ENCODE assay signal across 13 mouse cellular contexts in the genomic region with DNA sequence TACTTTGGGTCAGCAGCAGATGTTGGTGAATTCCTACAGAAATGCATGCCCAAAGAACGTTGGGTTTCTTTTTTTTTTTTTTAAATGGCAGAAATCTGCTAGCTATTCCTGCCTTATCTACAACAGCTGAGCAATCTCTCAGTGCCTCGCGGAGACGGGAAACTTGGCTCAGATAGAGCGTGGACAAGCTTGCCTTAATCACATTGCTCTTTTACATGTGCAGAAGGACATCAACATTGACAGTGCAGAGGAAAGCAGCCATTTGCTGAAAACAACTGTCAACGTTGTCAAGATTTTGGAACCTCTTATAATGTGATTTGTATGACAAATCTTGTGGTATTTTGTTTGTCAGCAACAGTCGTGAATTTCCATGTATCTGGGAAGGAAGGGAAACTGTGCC. TPM values are rescaled to one million over a fixed set of nuclear protein-coding genes. Genes with fewer than 3 reads are reported as not detected.
DNase-seq lines count a peak whose midpoint lies in the region; ATAC-seq lines count a peak whose summit lies in the region.
"Had no signal": no experiment of that assay in that cellular context is flagged by ENCODE, and none has a peak within 500 bp of the region (broad histone marks: within the 10 kb centered on the region; RNA-seq: fewer than 3 reads in every experiment).

No protein-coding gene starts in this region.

- peaks cover 0 to 6% of the 10 kb centered on the region in 2 experiments; a peak in 2 of 4 replicates for H3K4me1 ChIP-seq in heart, embryonic 14.5 days (ENCODE audit: control insufficient read depth in 2 of 2, insufficient read depth in 2 of 2, low read length in 2 of 2)
- peaks cover 4% of the 10 kb centered on the region; the same call in 1 of the 2 replicates for H3K4me1 ChIP-seq in heart, embryonic 12.5 days (replicated peaks)
- no peaks in the 10 kb centered on the region for H3K4me1 ChIP-seq in hindbrain, embryonic 14.5 days (replicated peaks; ENCODE audit: control insufficient read depth, insufficient read depth, low read length)
- H3K4me1 ChIP-seq in intestine, embryonic 16.5 days (ENCODE audit: control insufficient read depth, insufficient read depth, low read length) = no peaks in the 10 kb centered on the region
- H3K4me1 ChIP-seq: kidney, embryonic 15.5 days; limb, embryonic 15.5 days had no signal

- H3K36me3 ChIP-seq in heart, embryonic 14.5 days (ENCODE audit: control insufficient read depth, insufficient read depth, low read length) = no peaks in the 10 kb centered on the region
- no peaks in the 10 kb centered on the region for H3K36me3 ChIP-seq in heart, embryonic 12.5 days
- no peaks in the 10 kb centered on the region for H3K36me3 ChIP-seq in hindbrain, embryonic 14.5 days (replicated peaks; ENCODE audit: control insufficient read depth, insufficient read depth)
- H3K36me3 ChIP-seq in intestine, embryonic 16.5 days (ENCODE audit: control insufficient read depth, insufficient read depth, low read length) = no peaks in the 10 kb centered on the region
- H3K36me3 ChIP-seq: kidney, embryonic 15.5 days; limb, embryonic 15.5 days had no signal

- intact Hi-C loops in heart, postnatal 10 days (cut with DNase I) = no loop called here

- H3K4me2 ChIP-seq in heart, embryonic 14.5 days (ENCODE audit: low read length) = peak overlapping the region; percentile 27
- no peak overlapping the region for H3K4me2 ChIP-seq in heart, embryonic 12.5 days
- H3K4me2 ChIP-seq in hindbrain, embryonic 14.5 days (replicated peaks) = no peak overlapping the region
- no peak overlapping the region for H3K4me2 ChIP-seq in intestine, embryonic 16.5 days (ENCODE audit: low read depth, low read length)
- H3K4me2 ChIP-seq: kidney, embryonic 15.5 days; limb, embryonic 15.5 days had no signal

- H3K4me3 ChIP-seq in heart, embryonic 14.5 days (ENCODE audit: control insufficient read depth in 1 of 2, insufficient read depth in 1 of 2, low read depth in 1 of 2, low read length in 2 of 2) = no peak overlapping the region
- no peak overlapping the region for H3K4me3 ChIP-seq in heart, embryonic 12.5 days
- H3K4me3 ChIP-seq in hindbrain, embryonic 14.5 days (replicated peaks; ENCODE audit: low read length) = no peak overlapping the region
- H3K4me3 ChIP-seq in intestine, embryonic 16.5 days (ENCODE audit: low read length) = no peak overlapping the region
- H3K4me3 ChIP-seq: kidney, embryonic 15.5 days; limb, embryonic 15.5 days had no signal

- no peak for ATAC-seq in heart, embryonic 14.5 days (ENCODE audit: insufficient number of reproducible peaks, insufficient read depth, low FRiP score, low read depth)
- no peak for ATAC-seq in heart, embryonic 12.5 days (ENCODE audit: insufficient number of reproducible peaks, low FRiP score)
- no peak for ATAC-seq in hindbrain, embryonic 14.5 days (ENCODE audit: low FRiP score)
- ATAC-seq in intestine, embryonic 16.5 days = no peak
- ATAC-seq: hindbrain, embryonic 16.5 days had no signal

- H3K9ac ChIP-seq in heart, embryonic 14.5 days (ENCODE audit: low read length) = no peak overlapping the region
- H3K9ac ChIP-seq in heart, embryonic 12.5 days = no peak overlapping the region
- no peak overlapping the region for H3K9ac ChIP-seq in hindbrain, embryonic 14.5 days
- H3K9ac ChIP-seq in intestine, embryonic 16.5 days (ENCODE audit: low read depth, low read length) = no peak overlapping the region
- H3K9ac ChIP-seq: kidney, embryonic 15.5 days; limb, embryonic 15.5 days had no signal

- H3K27me3 ChIP-seq in heart, embryonic 14.5 days (ENCODE audit: control insufficient read depth, insufficient read depth, low read length) = no peaks in the 10 kb centered on the region
- H3K27me3 ChIP-seq in heart, embryonic 12.5 days (replicated peaks) = no peaks in the 10 kb centered on the region
- H3K27me3 ChIP-seq in hindbrain, embryonic 14.5 days (ENCODE audit: control insufficient read depth, insufficient read depth, low read length) = no peaks in the 10 kb centered on the region
- no peaks in the 10 kb centered on the region for H3K27me3 ChIP-seq in intestine, embryonic 16.5 days (replicated peaks; ENCODE audit: control insufficient read depth, insufficient read depth, low read length)
- H3K27me3 ChIP-seq: kidney, embryonic 15.5 days; limb, embryonic 15.5 days had no signal

- peak; percentile 3 to 12 for DNase-seq in cerebellum, postnatal 10 days
- no peak for DNase-seq in cerebellum, postnatal 25 days
- DNase-seq in brain, adult 2 months (ENCODE audit: low read depth, low spot score) = peak; percentile 52
- peak; percentile 30 to 38 for DNase-seq in heart, postnatal 10 days
- no peak for DNase-seq in hindbrain, embryonic 14.5 days (ENCODE audit: low spot score)
- DNase-seq: cerebellum, adult 9-11 months; gastrocnemius, postnatal 14 days had no signal

- no peaks in the 10 kb centered on the region for H3K9me3 ChIP-seq in heart, embryonic 14.5 days (ENCODE audit: control insufficient read depth, low read length)
- no peaks in the 10 kb centered on the region for H3K9me3 ChIP-seq in heart, embryonic 12.5 days (replicated peaks)
- H3K9me3 ChIP-seq in hindbrain, embryonic 14.5 days (ENCODE audit: control insufficient read depth, low read length) = no peaks in the 10 kb centered on the region
- no peaks in the 10 kb centered on the region for H3K9me3 ChIP-seq in intestine, embryonic 16.5 days (ENCODE audit: control insufficient read depth, low read length)
- H3K9me3 ChIP-seq: kidney, embryonic 15.5 days; limb, embryonic 15.5 days had no signal

- 7% methylated on average over 7 of the region's 7 CpGs for WGBS in heart, embryonic 14.5 days
- WGBS in heart, embryonic 12.5 days = 12% methylated on average over 7 of the region's 7 CpGs
- 87% methylated on average over 7 of the region's 7 CpGs for WGBS in hindbrain, embryonic 14.5 days
- 59% methylated on average over 7 of the region's 7 CpGs for WGBS in intestine, embryonic 16.5 days

- no peak overlapping the region for H3K27ac ChIP-seq in heart, embryonic 14.5 days (replicated peaks in 1 of 2; ENCODE audit: control insufficient read depth in 1 of 2, insufficient read depth in 1 of 2, low read depth in 2 of 2, low read length in 2 of 2)
- no peak overlapping the region for H3K27ac ChIP-seq in heart, embryonic 12.5 days (ENCODE audit: poor library complexity, severe bottlenecking)
- H3K27ac ChIP-seq in hindbrain, embryonic 14.5 days = no peak overlapping the region
- H3K27ac ChIP-seq in intestine, embryonic 16.5 days (ENCODE audit: low read length) = no peak overlapping the region
- H3K27ac ChIP-seq: kidney, embryonic 15.5 days; limb, embryonic 15.5 days had no signal

RNA-seq across cellular contexts. Expression of gene Mef2c, which starts 22.5 kb away (rescaled TPM):
- 112 and 114 TPM in 2 replicates for polyA plus RNA-seq in heart, embryonic 14.5 days (2014; fragmentation: Nextera tagmentation; extraction: Ambion mirVana)
- 117 and 127 TPM in 2 replicates for polyA plus RNA-seq in heart, embryonic 12.5 days (2016; fragmentation: Nextera tagmentation; extraction: Ambion mirVana)
- 100 to 1,000 TPM in 1 of 2 experiments, 10 to 100 TPM in 1; 84.8 to 105 TPM for total RNA-seq in heart, postnatal 10 days (2021)
- 30.7 and 32.8 TPM in 2 replicates for polyA plus RNA-seq in hindbrain, embryonic 14.5 days (2014; fragmentation: Nextera tagmentation; extraction: Ambion mirVana)
- 26.3 and 30.6 TPM in 2 replicates for polyA plus RNA-seq in intestine, embryonic 16.5 days (2015; fragmentation: Nextera tagmentation; extraction: Ambion mirVana)

Comparison
In these comparisons a context has a peak if more than half of its experiments do, and no peak if none do; other contexts are left out.
1. DNase-seq: peak in cerebellum, postnatal 10 days (2 of 2), brain, adult 2 months (single experiment) and heart, postnatal 10 days (2 of 2); none in cerebellum, postnatal 25 days (0 of 2) and hindbrain, embryonic 14.5 days (single experiment).